12 mouse cellular contexts compared by ENCODE assay signal in genomic region chr2:160940930-160941709, GRCm38 (mm10). TPM values are rescaled to one million over a fixed set of nuclear protein-coding genes. Genes with fewer than 3 reads are reported as not detected.
DNase-seq lines count a peak whose midpoint lies in the region; ATAC-seq and TF ChIP-seq lines count a peak whose summit lies in the region.
"Had no signal": no experiment of that assay in that cellular context is flagged by ENCODE, and none has a peak within 500 bp of the region (broad histone marks: within the 10 kb centered on the region; RNA-seq: fewer than 3 reads in every experiment).

No protein-coding gene starts in this region.

- peak; percentile 49 to 67 for DNase-seq in gastrocnemius, postnatal 4 days (ENCODE audit: low spot score in 2 of 2)
- DNase-seq in gastrocnemius, postnatal 36 days = no peak
- DNase-seq in limb, embryonic 10.5 days (ENCODE audit: low spot score) = no peak
- peak; percentile 26 for DNase-seq in embryonic facial prominence, embryonic 10.5 days (ENCODE audit: low spot score)
- no peak for DNase-seq in thymus, adult 2 months
- no peak for DNase-seq in c-Kit-positive CD71-positive TER-119-positive erythroid progenitor cells, embryonic 14.5 days (ENCODE audit: low spot score)

- peak; percentile 77 for ATAC-seq in limb, embryonic 13.5 days (ENCODE audit: low FRiP score, low read depth)
- ATAC-seq in heart, embryonic 16.5 days (replicated peaks; ENCODE audit: extremely low read depth, insufficient read depth, low FRiP score) = peak; percentile 71
- ATAC-seq: forebrain, embryonic 13.5 days had no signal

- H3K4me1 ChIP-seq in limb, embryonic 13.5 days = 0 out of 2 replicates have a peak, but pooled peaks cover 9% of the 10 kb centered on the region
- 0 out of 2 replicates have a peak, but pooled peaks cover 4% of the 10 kb centered on the region for H3K4me1 ChIP-seq in limb, embryonic 10.5 days
- peaks cover 11% of the 10 kb centered on the region; the same call in 1 of the 2 replicates for H3K4me1 ChIP-seq in embryonic facial prominence, embryonic 10.5 days
- peaks cover 17% of the 10 kb centered on the region for H3K4me1 ChIP-seq in heart, embryonic 16.5 days (ENCODE audit: control insufficient read depth, insufficient read depth, low read length)
- H3K4me1 ChIP-seq in thymus, adult 2 months (replicated peaks; ENCODE audit: control insufficient read depth, insufficient read depth, low read length) = no peaks in the 10 kb centered on the region
- H3K4me1 ChIP-seq: forebrain, embryonic 13.5 days had no signal

- WGBS in limb, embryonic 13.5 days = 65% methylated on average over 17 of the region's 17 CpGs
- 74% methylated on average over 17 of the region's 17 CpGs for WGBS in limb, embryonic 10.5 days
- 72% methylated on average over 17 of the region's 17 CpGs for WGBS in embryonic facial prominence, embryonic 10.5 days
- 27% methylated on average over 17 of the region's 17 CpGs for WGBS in heart, embryonic 16.5 days
- 82% methylated on average over 17 of the region's 17 CpGs for WGBS in thymus, adult 2 months

- peaks cover 9% of the 10 kb centered on the region for H3K36me3 ChIP-seq in limb, embryonic 13.5 days
- peaks cover 11% of the 10 kb centered on the region for H3K36me3 ChIP-seq in limb, embryonic 10.5 days
- peaks cover 13% of the 10 kb centered on the region for H3K36me3 ChIP-seq in embryonic facial prominence, embryonic 10.5 days (replicated peaks)
- no peaks in the 10 kb centered on the region for H3K36me3 ChIP-seq in heart, embryonic 16.5 days (ENCODE audit: control insufficient read depth, insufficient read depth)
- no peaks in the 10 kb centered on the region for H3K36me3 ChIP-seq in thymus, adult 2 months (ENCODE audit: control insufficient read depth, insufficient read depth, low read length)

- intact Hi-C loops in gastrocnemius, postnatal 36 days (cut with DNase I) = no loop called here

- H3K4me3 ChIP-seq in limb, embryonic 13.5 days = no peak overlapping the region
- H3K4me3 ChIP-seq in limb, embryonic 10.5 days = no peak overlapping the region
- no peak overlapping the region for H3K4me3 ChIP-seq in embryonic facial prominence, embryonic 10.5 days
- no peak overlapping the region for H3K4me3 ChIP-seq in heart, embryonic 16.5 days (ENCODE audit: low read length)
- H3K4me3 ChIP-seq in thymus, adult 2 months (ENCODE audit: control insufficient read depth, insufficient read depth, low read length) = no peak overlapping the region
- H3K4me3 ChIP-seq: forebrain, embryonic 13.5 days; layer of hippocampus, adult 2 months; neural tube, embryonic 13.5 days had no signal

- TF ChIP-seq POLR2A in thymus, adult 2 months (IDR thresholded peaks at IDR 0.05; ENCODE audit: control insufficient read depth, extremely low read depth, insufficient read depth, low read length, poor library complexity) = no peak

- H3K27me3 ChIP-seq in limb, embryonic 13.5 days = no peaks in the 10 kb centered on the region
- H3K27me3 ChIP-seq in limb, embryonic 10.5 days (ENCODE audit: low read depth, poor library complexity, severe bottlenecking) = no peaks in the 10 kb centered on the region
- no peaks in the 10 kb centered on the region for H3K27me3 ChIP-seq in embryonic facial prominence, embryonic 10.5 days (replicated peaks; ENCODE audit: low read depth, poor library complexity, severe bottlenecking)
- H3K27me3 ChIP-seq in heart, embryonic 16.5 days (ENCODE audit: control insufficient read depth, insufficient read depth, low read length) = no peaks in the 10 kb centered on the region
- H3K27me3 ChIP-seq in thymus, adult 2 months (ENCODE audit: control insufficient read depth, insufficient read depth, low read length) = no peaks in the 10 kb centered on the region
- H3K27me3 ChIP-seq: forebrain, embryonic 13.5 days; neural tube, embryonic 13.5 days had no signal

- no peak overlapping the region for H3K27ac ChIP-seq in limb, embryonic 13.5 days
- H3K27ac ChIP-seq in limb, embryonic 10.5 days = no peak overlapping the region
- H3K27ac ChIP-seq in embryonic facial prominence, embryonic 10.5 days (replicated peaks) = no peak overlapping the region
- H3K27ac ChIP-seq in heart, embryonic 16.5 days (ENCODE audit: low read length) = peak overlapping the region; percentile 30
- no peak overlapping the region for H3K27ac ChIP-seq in thymus, adult 2 months (ENCODE audit: control insufficient read depth, insufficient read depth, low read length)
- H3K27ac ChIP-seq: forebrain, embryonic 13.5 days; layer of hippocampus, adult 2 months; neural tube, embryonic 13.5 days had no signal

- no peak overlapping the region for H3K9ac ChIP-seq in limb, embryonic 13.5 days
- no peak overlapping the region for H3K9ac ChIP-seq in heart, embryonic 16.5 days (ENCODE audit: low read length)
- H3K9ac ChIP-seq: forebrain, embryonic 13.5 days; neural tube, embryonic 13.5 days had no signal

- no peak for TF ChIP-seq CTCF in thymus, adult 2 months (IDR thresholded peaks at IDR 0.05; ENCODE audit: borderline replicate concordance, control insufficient read depth, extremely low read depth, insufficient read depth, low read length, poor library complexity)

- H3K4me2 ChIP-seq in limb, embryonic 13.5 days (replicated peaks) = no peak overlapping the region
- peak overlapping the region; percentile 14; the same call in 1 of the 2 replicates for H3K4me2 ChIP-seq in heart, embryonic 16.5 days (ENCODE audit: low read depth, low read length)
- H3K4me2 ChIP-seq: forebrain, embryonic 13.5 days; neural tube, embryonic 13.5 days had no signal

- no peaks in the 10 kb centered on the region for H3K9me3 ChIP-seq in limb, embryonic 13.5 days
- no peaks in the 10 kb centered on the region for H3K9me3 ChIP-seq in limb, embryonic 10.5 days (replicated peaks)
- H3K9me3 ChIP-seq in embryonic facial prominence, embryonic 10.5 days = no peaks in the 10 kb centered on the region
- H3K9me3 ChIP-seq in heart, embryonic 16.5 days (replicated peaks; ENCODE audit: control insufficient read depth, low read length) = no peaks in the 10 kb centered on the region
- H3K9me3 ChIP-seq: forebrain, embryonic 13.5 days; neural tube, embryonic 13.5 days had no signal

RNA-seq across cellular contexts. Expression of gene Emilin3, which starts 29.0 kb away (rescaled TPM):
- 10 to 100 TPM; 15.4 to 17.5 TPM for total RNA-seq in gastrocnemius, postnatal 4 days (2021)
- total RNA-seq in gastrocnemius, postnatal 36 days (2021) = under 1 TPM; 0.36 to 0.44 TPM
- polyA plus RNA-seq in limb, embryonic 13.5 days (2015; fragmentation: Nextera tagmentation; extraction: Ambion mirVana) = 28.3 and 30.2 TPM in 2 replicates
- 2.6 and 4.9 TPM in 2 replicates for polyA plus RNA-seq in limb, embryonic 10.5 days (2016; fragmentation: Nextera tagmentation; extraction: Ambion mirVana)
- 2.2 and 3.5 TPM in 2 replicates for polyA plus RNA-seq in embryonic facial prominence, embryonic 10.5 days (2016; fragmentation: Nextera tagmentation; extraction: Ambion mirVana)
- polyA plus RNA-seq in heart, embryonic 16.5 days (2015; fragmentation: Nextera tagmentation; extraction: Ambion mirVana) = 1.5 and 1.7 TPM in 2 replicates
- polyA plus RNA-seq in thymus, adult 2 months (2012; rRNA removed) = 0.11 and 0.14 TPM in 2 replicates
- total RNA-seq: hematopoietic stem cell, adult 5-6 weeks had no signal

Comparison
In these comparisons a context has a peak if more than half of its experiments do, and no peak if none do; other contexts are left out.
1. DNase-seq: peak in gastrocnemius, postnatal 4 days (2 of 2) and embryonic facial prominence, embryonic 10.5 days (single experiment); none in gastrocnemius, postnatal 36 days (0 of 2), limb, embryonic 10.5 days (single experiment), thymus, adult 2 months (single experiment) and c-Kit-positive CD71-positive TER-119-positive erythroid progenitor cells, embryonic 14.5 days (single experiment).